Mouse (Mus musculus): ENCODE measurements around the gene Cyth4.

Cyth4 gene

GRCm38 (mm10) chr15:78596914-78597313 lies at the start of gene Cyth4:
TSS of gene Cyth4 (plus strand) at chr15:78597047.
- DNase-seq (ENCODE audit: low spot score in 2 of 2): no peak

GRCm38 (mm10) chr15:78547415-78548335 lies 49.2 kb upstream of the Cyth4 start:
- DNase-seq (ENCODE audit: low spot score in 2 of 2): no peak

DNA sequence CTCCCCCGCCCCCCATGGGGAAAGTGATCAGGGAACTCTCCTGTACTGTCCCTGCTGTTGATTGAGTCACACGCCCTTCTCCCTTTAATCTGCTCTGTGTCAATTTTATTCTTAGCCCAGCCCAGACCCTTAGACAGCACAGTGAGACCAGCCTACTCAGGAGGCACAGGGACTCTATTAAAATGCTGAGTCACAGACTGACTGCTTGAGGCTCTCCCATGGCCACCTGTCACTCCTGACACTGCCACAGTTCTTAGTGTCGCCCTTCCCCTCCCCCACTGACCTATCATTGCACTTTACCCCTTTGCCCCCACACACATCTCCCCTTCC lies 48.5 kb upstream of the Cyth4 start:
- no peak for DNase-seq (ENCODE audit: low spot score in 2 of 2)

DNA sequence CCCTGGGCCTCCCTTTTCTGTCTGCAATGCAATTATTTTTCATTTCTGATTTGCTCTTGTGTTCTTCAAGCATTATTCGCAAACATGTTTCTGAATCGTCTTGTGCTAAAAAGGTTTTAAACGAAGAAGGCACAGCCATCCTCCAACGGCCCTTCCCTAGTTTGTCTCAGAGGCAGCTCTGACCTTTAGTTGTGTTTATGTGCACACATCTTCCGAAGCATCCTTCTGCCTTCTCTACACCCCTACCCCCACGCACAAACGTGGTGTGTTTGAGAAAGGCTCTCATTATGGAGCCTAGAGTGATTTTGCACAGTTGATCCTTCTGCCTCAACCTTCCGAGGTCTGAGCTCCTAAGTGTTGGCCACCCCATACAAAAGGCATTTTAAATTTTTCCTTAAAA lies 48.1 kb upstream of the Cyth4 start:
- DNase-seq (ENCODE audit: low spot score in 2 of 2): no peak

GRCm38 (mm10) chr15:78549189-78549734 lies 47.6 kb upstream of the Cyth4 start:
- no peak for DNase-seq (ENCODE audit: low spot score in 2 of 2)

DNA sequence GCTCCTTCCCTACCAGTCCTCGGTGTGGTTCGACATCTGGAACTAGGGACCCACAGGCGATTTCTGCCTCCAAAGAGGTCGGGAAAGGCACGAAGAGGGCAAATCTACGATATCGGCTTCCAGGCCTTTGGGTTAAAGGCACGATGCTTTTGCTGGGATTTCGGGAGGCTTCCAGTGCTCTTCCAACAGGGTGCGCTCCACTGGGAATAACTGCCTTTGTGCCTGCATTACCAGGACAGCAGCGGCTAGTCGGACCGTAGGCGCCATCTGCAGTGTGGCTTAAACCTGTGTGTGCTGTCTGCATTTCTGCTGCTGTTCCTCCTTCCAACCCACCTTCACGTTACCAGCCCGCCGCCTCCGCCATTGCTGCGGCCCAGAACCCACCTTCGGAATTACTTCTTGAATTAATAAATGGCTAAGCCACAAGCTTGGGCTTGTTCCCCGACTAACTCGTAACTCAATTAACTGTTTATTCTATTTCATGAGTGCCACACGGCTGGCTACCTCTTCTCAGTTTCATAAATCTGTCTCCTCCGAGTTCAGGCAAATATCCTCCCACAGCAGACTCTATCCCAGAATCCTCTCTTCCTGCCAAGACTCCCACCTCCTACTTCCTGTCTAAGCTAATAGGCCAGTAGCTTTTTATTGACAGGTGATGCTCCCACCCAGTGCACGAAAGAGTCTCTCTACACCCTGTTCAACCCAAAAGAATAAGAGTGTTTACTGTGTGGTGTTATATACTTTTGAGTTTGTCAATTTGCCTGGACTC lies 42.1 kb upstream of the Cyth4 start:
- no peak for DNase-seq (ENCODE audit: low spot score in 2 of 2)

DNA sequence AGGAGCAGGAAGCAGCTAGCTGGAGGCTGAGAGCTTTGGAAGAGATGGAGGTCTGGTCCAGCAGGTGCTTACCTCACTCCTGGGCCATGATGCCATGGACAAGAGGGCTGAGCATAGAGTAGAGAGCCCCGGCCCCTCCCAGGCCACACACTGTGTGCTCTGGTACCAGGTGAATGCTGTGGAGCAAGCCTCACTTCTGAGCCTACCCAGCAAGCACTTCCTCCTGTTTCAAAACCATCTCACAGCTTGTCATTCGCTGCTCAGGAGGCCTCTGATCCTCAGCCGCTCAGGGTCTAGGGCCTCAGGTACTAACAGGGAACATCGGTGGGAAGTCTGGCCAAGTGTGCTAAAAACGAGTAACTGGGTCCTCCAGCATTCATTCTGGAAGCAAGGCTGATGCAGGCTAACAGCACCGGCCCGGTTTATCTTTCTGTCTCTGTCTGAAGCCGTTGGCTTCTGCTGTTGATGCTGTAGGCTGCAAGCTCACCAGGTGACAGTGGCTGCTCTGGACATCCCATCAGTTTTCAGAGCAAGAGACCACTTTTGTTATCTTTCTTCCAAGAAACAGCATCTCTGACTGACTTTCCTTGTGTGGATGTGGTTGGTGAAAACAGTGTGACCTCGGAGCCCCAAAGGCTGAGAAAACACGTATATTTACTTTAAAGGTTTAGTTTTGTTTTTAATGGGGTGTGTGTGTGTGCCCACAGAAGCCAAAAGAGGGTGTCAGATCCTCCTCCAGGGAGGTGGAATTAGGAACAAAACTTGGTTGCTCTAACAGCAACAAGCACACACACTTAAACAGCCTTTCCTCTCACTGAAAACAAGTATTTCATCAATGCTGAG lies 38.9 kb upstream of the Cyth4 start:
- no peak for DNase-seq (ENCODE audit: low spot score in 2 of 2)

DNA sequence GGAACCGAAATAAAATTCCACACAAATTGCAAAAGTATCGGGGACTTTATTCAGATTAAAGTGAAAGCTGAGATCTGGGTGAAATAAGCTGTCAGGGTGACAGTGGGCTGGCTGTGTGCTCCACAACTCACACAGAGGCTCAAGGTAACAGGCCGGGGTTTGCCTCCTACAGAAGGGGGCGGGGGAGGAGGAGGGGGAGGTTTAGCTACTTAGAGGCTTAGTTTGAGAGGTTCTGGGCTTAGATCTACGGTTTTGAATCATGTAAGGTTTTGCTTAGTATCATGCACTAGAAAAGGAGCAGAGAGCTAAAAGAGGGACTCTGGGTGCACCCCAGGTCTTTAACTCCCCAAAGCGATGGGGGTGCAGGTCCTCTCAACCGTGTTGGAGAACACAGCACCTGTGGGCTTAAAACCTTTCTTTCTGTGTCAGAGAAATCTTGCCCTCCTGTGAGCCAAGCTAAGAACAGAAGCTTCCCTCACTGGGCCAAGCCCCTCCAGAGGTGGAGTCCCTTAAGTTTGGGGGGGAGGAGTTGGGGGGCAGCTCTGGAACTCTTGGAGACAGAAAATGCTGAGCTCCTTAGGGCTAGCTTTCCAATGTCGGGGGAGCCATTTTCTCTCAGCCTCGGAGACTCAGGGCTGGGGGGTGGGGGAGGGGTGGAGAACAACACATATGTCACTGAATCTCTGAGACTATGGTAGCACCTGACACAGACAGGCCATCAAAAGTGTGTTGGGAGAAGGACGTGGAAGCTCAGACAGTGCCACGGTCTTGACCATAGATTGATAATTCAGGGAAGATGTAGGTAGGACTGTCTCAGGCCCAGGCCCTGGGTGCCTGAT lies 37.5 kb upstream of the Cyth4 start:
- DNase-seq (ENCODE audit: low spot score in 2 of 2): no peak

GRCm38 (mm10) chr15:78563344-78563743 lies 33.5 kb upstream of the Cyth4 start:
- no peak for DNase-seq (ENCODE audit: low spot score in 2 of 2)

GRCm38 (mm10) chr15:78563937-78564336 lies 32.9 kb upstream of the Cyth4 start:
- no peak for DNase-seq (ENCODE audit: low spot score in 2 of 2)

DNA sequence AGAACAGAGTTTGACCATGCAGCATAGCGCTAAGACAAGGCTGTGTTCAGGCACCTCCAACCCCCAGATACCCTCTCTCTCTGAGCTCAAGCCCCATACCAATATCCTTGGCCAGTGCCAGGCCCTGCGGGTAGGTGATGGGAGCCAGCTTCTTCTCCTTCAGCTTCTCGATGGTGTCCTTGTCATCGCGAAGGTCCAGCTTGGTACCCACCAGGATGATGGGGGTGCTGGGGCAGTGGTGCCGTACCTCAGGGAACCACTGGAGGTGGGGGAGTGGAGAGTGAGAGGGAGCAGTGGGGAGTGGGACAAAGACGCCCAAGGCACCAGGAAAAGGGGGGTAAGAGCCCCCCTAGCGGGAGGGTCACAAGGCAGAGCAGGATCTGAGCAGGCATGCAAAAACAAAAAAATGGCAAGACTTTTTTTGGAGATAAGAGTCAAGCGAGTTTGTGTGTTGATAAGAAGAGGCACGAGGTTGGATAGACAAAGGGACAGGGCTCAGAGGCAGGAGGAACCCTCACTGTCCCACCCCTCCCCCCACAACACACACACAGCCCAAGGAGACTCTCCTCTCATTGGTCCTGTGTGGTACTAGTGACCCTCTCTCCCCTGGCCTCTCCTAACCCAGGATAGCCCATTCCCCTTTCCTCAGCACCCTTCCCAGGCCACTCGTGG lies 31.9 kb upstream of the Cyth4 start:
- DNase-seq (ENCODE audit: low spot score in 2 of 2): no peak

DNA sequence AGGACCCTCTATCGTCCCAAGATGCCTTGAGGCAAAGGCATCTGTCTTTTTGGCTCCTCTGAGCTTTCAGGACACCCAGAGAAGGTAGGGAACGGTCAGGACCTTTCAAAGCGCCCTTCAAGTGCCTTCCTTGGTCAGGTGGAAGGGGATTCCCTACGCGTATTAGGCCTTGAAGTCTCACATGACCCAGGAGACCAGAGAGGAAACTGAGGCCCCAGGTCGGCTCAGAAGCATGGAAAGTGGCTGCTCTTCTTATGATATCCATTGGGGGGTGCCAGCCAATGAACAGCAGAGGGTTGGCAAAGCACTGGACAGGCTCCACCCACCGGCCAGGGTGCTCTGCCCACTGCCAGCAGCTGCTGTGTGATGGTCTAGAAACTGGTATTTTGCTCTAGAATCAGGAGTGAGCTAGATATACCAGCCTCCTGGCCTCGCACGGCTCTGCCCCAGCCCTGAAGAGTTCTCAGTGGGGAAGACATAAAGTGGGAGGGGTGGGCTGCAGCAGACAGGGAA lies 29.2 kb upstream of the Cyth4 start:
- DNase-seq (ENCODE audit: low spot score in 2 of 2): no peak

DNA sequence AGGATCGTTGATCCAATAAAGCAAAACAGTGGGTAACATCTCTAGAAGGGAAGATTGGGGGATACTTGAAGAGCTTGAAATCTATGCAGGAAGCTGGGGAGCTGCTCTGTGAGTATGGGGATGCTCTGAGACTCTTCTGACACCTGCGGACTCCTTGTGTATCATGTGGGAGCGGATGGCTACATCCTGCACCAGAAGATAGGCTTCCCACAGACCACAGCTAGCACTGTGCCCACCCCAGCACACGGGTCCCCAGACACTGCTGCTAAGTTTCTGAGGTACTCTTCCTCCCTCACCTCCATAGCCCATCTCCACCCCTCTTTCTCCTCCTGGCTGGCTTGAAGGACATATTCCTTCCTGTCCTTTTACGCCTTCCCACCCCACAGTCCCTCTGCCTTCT lies 26.7 kb upstream of the Cyth4 start:
- DNase-seq (ENCODE audit: low spot score in 2 of 2): no peak

DNA sequence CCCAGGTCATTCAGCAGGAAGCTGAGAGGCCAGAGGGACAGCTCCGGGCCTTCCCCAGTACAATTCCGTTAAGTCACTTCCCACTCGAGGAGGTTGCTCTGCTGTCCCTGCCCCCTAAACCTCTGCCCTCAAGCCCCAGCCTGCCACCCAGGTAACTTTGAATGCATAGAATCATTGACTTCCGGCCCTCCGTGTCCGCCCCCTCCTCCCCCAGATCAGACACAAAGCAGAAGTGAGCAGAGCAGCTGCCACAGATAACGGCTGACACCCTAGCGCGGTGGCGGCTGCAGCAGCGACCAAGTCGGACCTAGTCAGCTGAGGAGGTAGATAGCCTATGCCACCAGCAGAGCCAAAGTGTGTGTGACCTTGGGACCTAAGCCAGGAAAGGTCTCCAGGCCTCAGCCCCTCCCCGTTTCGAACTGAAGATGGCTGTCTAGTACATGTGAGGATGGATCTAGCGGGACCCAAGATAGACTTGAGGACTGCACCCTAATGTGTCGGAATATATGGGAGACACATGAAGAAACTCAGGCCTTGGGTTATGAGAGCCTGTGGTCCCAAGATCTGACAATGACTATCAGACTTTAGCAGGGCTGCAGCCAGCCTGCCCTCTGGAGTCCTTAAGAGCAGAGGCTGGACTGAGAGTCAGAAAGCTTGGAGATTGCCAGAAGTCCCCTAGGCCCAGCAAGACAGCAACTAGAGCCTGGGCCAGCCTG lies 25.1 kb upstream of the Cyth4 start:
- no peak for DNase-seq (ENCODE audit: low spot score in 2 of 2)

- DNase-seq (ENCODE audit: low spot score in 2 of 2): no peak
Observed at GRCm38 (mm10) chr15:78572270-78572600, 24.6 kb upstream of the Cyth4 start.

- no peak for DNase-seq (ENCODE audit: low spot score in 2 of 2)
Observed at GRCm38 (mm10) chr15:78572658-78573397, 24.0 kb upstream of the Cyth4 start, which contains the start of gene Rac2. TSS of gene Rac2 (minus strand) at chr15:78572783.

DNA sequence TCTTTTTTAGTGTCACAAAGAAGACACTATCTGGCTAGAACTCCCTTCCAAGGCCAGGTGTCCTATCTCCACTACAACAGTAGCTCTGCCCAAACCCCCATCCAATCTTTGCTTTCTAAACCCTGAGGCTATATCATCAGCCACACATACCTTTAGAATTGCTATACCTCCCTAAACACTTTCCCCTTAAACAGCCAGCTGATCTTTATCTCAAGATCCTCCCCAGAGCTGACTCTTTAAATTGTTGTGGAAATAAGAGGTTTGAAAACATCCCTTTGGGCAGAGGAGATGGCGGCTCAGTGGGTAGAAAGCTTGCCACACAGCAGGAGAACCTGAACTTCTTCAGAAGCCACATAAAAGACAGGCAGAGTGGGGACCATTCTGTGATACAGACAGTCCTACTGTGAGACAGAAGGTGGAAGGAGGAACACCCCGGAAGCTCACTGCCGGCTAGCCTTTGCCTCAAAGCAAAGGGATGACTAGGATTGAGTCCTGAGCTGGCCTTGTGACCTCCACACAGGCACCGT lies 20.5 kb upstream of the Cyth4 start:
- DNase-seq (ENCODE audit: low spot score in 2 of 2): no peak

GRCm38 (mm10) chr15:78583352-78583751 lies 13.5 kb upstream of the Cyth4 start:
- peak in 1 of 2 experiments; percentile 41 for DNase-seq (ENCODE audit: low spot score in 2 of 2)

DNA sequence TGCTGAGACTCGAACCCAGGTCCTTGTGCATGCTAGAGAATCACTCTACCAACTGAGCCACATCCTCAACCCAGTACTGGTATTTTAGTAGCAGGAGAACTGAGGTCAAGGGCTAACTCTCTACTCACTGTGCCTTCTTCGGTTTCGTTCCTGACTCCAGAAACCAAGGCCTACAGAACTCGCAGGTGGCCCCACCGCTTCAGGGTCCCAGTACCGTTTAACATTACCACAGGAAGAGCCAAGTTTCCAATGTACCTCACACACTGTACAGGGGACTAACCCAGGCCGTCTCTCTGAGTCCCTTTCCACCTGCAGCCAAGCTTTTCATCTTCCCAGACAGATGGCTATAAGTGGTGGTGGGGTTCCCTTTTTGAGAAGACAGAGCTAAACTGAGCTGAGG lies 11.4 kb upstream of the Cyth4 start:
- DNase-seq (ENCODE audit: low spot score in 2 of 2): no peak

Data from right cerebral cortex, adult 2 months (tissue).